Mouse (Mus musculus) megakaryocyte, adult 5-6 weeks (primary cell): ENCODE results near the gene March11. TPM values are rescaled to one million over a fixed set of nuclear protein-coding genes. Genes with fewer than 3 reads are reported as not detected.

ENCODE experiments used
- ATAC-seq: 2 replicates; pipeline ENCODE4 v1.8.0; 2016; ENCODE audit warnings: mild to moderate bottlenecking, inconsistent platforms; ENCODE audit not compliant: poor library complexity, severe bottlenecking
- total RNA-seq, 2 experiments: library from RNA; stranded (forward) in 1 of 2; stranded (reverse) in 1 of 2; fragments of 153-499, 151-499 nt in 1 of 2; fragments of 221-1000, 200-1000 nt in 1 of 2; gene quantifications; 2 replicates each; pipeline versions ENCODE4 v1.2.3 to v1.2.4; 2015 to 2017

The March11 gene
- total RNA-seq, 2 experiments from 2014 or later = not detected

GRCm38 (mm10) chr15:26366511-26366910, 57.7 kb downstream of the March11 start:
- ATAC-seq = no peak

GRCm38 (mm10) chr15:26373759-26374158, 64.9 kb downstream of the March11 start:
- no peak for ATAC-seq

- ATAC-seq = no peak
Measured at GRCm38 (mm10) chr15:26374232-26374631, 65.4 kb downstream of the March11 start.

GRCm38 (mm10) chr15:26374946-26375345, 66.1 kb downstream of the March11 start:
- ATAC-seq = no peak

GRCm38 (mm10) chr15:26377355-26377754, 68.5 kb downstream of the March11 start:
- ATAC-seq = no peak

- ATAC-seq = no peak
Measured at GRCm38 (mm10) chr15:26378879-26379278, 70.0 kb downstream of the March11 start.

GRCm38 (mm10) chr15:26379831-26380230, 71.0 kb downstream of the March11 start:
- ATAC-seq = no peak

- no peak for ATAC-seq
Measured at GRCm38 (mm10) chr15:26380844-26381243, 72.0 kb downstream of the March11 start.

- ATAC-seq = no peak
Measured at GRCm38 (mm10) chr15:26390001-26390400, 81.2 kb downstream of the March11 start.

- ATAC-seq = no peak
Measured at GRCm38 (mm10) chr15:26396556-26396955, 87.7 kb downstream of the March11 start.

GRCm38 (mm10) chr15:26425284-26425683, 116.4 kb downstream of the March11 start:
- no peak for ATAC-seq

GRCm38 (mm10) chr15:26426231-26426630, 117.4 kb downstream of the March11 start:
- ATAC-seq = no peak

- ATAC-seq = no peak
Measured at GRCm38 (mm10) chr15:26430565-26430964, 121.7 kb downstream of the March11 start.

GRCm38 (mm10) chr15:26432676-26433075, 123.8 kb downstream of the March11 start:
- no peak for ATAC-seq

- no peak for ATAC-seq
Measured at GRCm38 (mm10) chr15:26435725-26436124, 126.9 kb downstream of the March11 start.

- ATAC-seq = no peak
Measured at GRCm38 (mm10) chr15:26437113-26437512, 128.3 kb downstream of the March11 start.
